ENCODE assay signal across 9 mouse cellular contexts in the genomic region with DNA sequence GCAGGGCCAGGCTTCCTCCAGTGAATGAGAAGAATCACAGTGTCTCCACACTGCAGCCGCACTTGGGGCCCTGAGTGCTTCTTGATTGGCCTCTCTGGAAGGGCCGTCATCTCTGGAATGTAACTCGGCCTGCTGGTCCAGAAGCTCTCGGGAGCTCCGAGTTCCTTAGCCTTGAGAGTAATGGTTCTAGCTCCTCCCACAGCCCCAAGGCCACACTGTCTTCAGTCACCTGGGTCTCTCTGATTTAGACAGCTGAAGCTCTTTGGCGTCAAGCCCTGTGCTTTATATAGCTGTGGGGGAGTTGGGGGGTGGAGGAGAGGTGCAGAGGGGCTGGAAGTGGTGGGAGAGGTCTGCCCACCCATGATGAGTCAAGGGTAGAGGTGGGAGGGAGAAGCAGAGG. TPM values are rescaled to one million over a fixed set of nuclear protein-coding genes. Genes with fewer than 3 reads are reported as not detected.
A peak's percentile ranks its signal among the peaks of the same experiment; 100 is the strongest.
DNase-seq lines count a peak whose midpoint lies in the region; ATAC-seq and TF ChIP-seq lines count a peak whose summit lies in the region.
"Had no signal": no experiment of that assay in that cellular context is flagged by ENCODE, and none has a peak within 500 bp of the region (broad histone marks: within the 10 kb centered on the region; RNA-seq: fewer than 3 reads in every experiment).

No protein-coding gene starts in this region.

- H3K36me3 ChIP-seq in heart, embryonic 10.5 days, result peaks cover 34% of the 10 kb centered on the region
- H3K36me3 ChIP-seq in erythroblast, embryonic 14.5 days (ENCODE audit: control insufficient read depth), result peaks cover 96% of the 10 kb centered on the region
- H3K36me3 ChIP-seq in limb, embryonic 12.5 days, result no peaks in the 10 kb centered on the region
- H3K36me3 ChIP-seq in small intestine, adult 2 months (ENCODE audit: control insufficient read depth, insufficient read depth, low read length), result no peaks in the 10 kb centered on the region

- peak overlapping the region; percentile 10; the same call in 1 of the 2 replicates for H3K4me2 ChIP-seq in limb, embryonic 12.5 days

- H3K9me3 ChIP-seq in heart, embryonic 10.5 days, result no peaks in the 10 kb centered on the region
- no peaks in the 10 kb centered on the region for H3K9me3 ChIP-seq in erythroblast, embryonic 14.5 days (ENCODE audit: control insufficient read depth, low read length)
- 0 out of 2 replicates have a peak, but pooled peaks cover 5% of the 10 kb centered on the region for H3K9me3 ChIP-seq in limb, embryonic 12.5 days

- peaks cover 72% of the 10 kb centered on the region for H3K4me1 ChIP-seq in heart, embryonic 10.5 days
- peaks cover 92% of the 10 kb centered on the region for H3K4me1 ChIP-seq in erythroblast, embryonic 14.5 days (ENCODE audit: control insufficient read depth)
- peaks cover 23% of the 10 kb centered on the region for H3K4me1 ChIP-seq in limb, embryonic 12.5 days (replicated peaks)
- peaks cover 3% of the 10 kb centered on the region; the same call in 1 of the 2 replicates for H3K4me1 ChIP-seq in small intestine, adult 2 months (ENCODE audit: control insufficient read depth, insufficient read depth, insufficient read length, low read length)

- peak; percentile 84 for DNase-seq in heart, embryonic 10.5 days (ENCODE audit: low spot score)
- DNase-seq in heart, adult 18-20 months, result no peak
- DNase-seq in spleen, postnatal 14 days (ENCODE audit: low spot score in 2 of 2), result no peak
- DNase-seq in retina, postnatal 1 day, result no peak
- DNase-seq: cerebellum, postnatal 10 days had no signal

- peak overlapping the region; percentile 32; the same call in 1 of the 2 replicates for H3K4me3 ChIP-seq in heart, embryonic 10.5 days
- H3K4me3 ChIP-seq in erythroblast, embryonic 14.5 days (replicated peaks), result peak overlapping the region; percentile 59
- no peak overlapping the region for H3K4me3 ChIP-seq in limb, embryonic 12.5 days (replicated peaks)
- H3K4me3 ChIP-seq in small intestine, adult 2 months (ENCODE audit: low read depth, low read length), result no peak overlapping the region

- no peaks in the 10 kb centered on the region for H3K27me3 ChIP-seq in heart, embryonic 10.5 days (ENCODE audit: insufficient read depth, poor library complexity, severe bottlenecking)
- H3K27me3 ChIP-seq in erythroblast, embryonic 14.5 days (ENCODE audit: control insufficient read depth), result no peaks in the 10 kb centered on the region
- H3K27me3 ChIP-seq in limb, embryonic 12.5 days, result no peaks in the 10 kb centered on the region
- no peaks in the 10 kb centered on the region for H3K27me3 ChIP-seq in small intestine, adult 2 months (ENCODE audit: control insufficient read depth, insufficient read depth, low read length)

- 28% methylated on average over 6 of the region's 6 CpGs for WGBS in heart, embryonic 10.5 days
- 21% methylated on average over 6 of the region's 6 CpGs for WGBS in limb, embryonic 12.5 days
- WGBS in small intestine, adult 2 months, result 26% methylated on average over 6 of the region's 6 CpGs

- ATAC-seq in limb, embryonic 12.5 days (ENCODE audit: insufficient number of reproducible peaks, insufficient read depth, low FRiP score, low TSS enrichment, low read depth), result no peak
- no peak; the same call in 1 of the 2 replicates for ATAC-seq in frontal cortex, adult (ENCODE audit: low TSS enrichment)

- no peak for TF ChIP-seq POLR2A in small intestine, adult 2 months (IDR thresholded peaks at IDR 0.05; ENCODE audit: low read depth, low read length)

- TF ChIP-seq CTCF in small intestine, adult 2 months (IDR thresholded peaks at IDR 0.05; ENCODE audit: extremely low read depth, insufficient read length, insufficient replicate concordance, low read depth, low read length), result no peak

- H3K9ac ChIP-seq in limb, embryonic 12.5 days (replicated peaks), result no peak overlapping the region

- peak overlapping the region; percentile 85 for H3K27ac ChIP-seq in heart, embryonic 10.5 days
- peak overlapping the region; percentile 29; the same call in 1 of the 2 replicates for H3K27ac ChIP-seq in limb, embryonic 12.5 days
- H3K27ac ChIP-seq in small intestine, adult 2 months (ENCODE audit: insufficient read depth, low read depth, low read length), result peak overlapping the region; percentile 52; the same call in 1 of the 2 replicates

RNA-seq across cellular contexts. Expression of a gene that starts 14.1 kb away (rescaled TPM):
- polyA plus RNA-seq in heart, embryonic 10.5 days (2016; fragmentation: Nextera tagmentation; extraction: Ambion mirVana), result 23.7 and 29.3 TPM in 2 replicates
- 10 to 100 TPM; 11.4 to 13.3 TPM for total RNA-seq in heart, adult 18-20 months (2021)
- 22.2 and 31.8 TPM in 2 replicates for polyA plus RNA-seq in erythroblast, embryonic 14.5 days (2012)
- 11.9 and 13.9 TPM in 2 replicates for polyA plus RNA-seq in limb, embryonic 12.5 days (2016; fragmentation: Nextera tagmentation; extraction: Ambion mirVana)
- polyA plus RNA-seq in small intestine, adult 2 months (2012; rRNA removed), result 29.5 and 36.4 TPM in 2 replicates

RNA-seq across cellular contexts. Expression of a gene that starts 30.8 kb away (rescaled TPM):
- polyA plus RNA-seq in heart, embryonic 10.5 days (2016; fragmentation: Nextera tagmentation; extraction: Ambion mirVana), result 47.6 TPM in 2 replicates
- total RNA-seq in heart, adult 18-20 months (2021), result 1 to 10 TPM; 2.5 to 2.8 TPM
- polyA plus RNA-seq in erythroblast, embryonic 14.5 days (2012), result 94.9 and 97.5 TPM in 2 replicates
- 52.3 and 52.7 TPM in 2 replicates for polyA plus RNA-seq in limb, embryonic 12.5 days (2016; fragmentation: Nextera tagmentation; extraction: Ambion mirVana)
- 26.8 and 64.8 TPM in 2 replicates for polyA plus RNA-seq in small intestine, adult 2 months (2012; rRNA removed)

RNA-seq across cellular contexts. Expression of a gene that starts 39.7 kb away (rescaled TPM):
- polyA plus RNA-seq in heart, embryonic 10.5 days (2016; fragmentation: Nextera tagmentation; extraction: Ambion mirVana), result 318 and 361 TPM in 2 replicates
- 10 to 100 TPM; 40.8 to 42.7 TPM for total RNA-seq in heart, adult 18-20 months (2021)
- 4.8 and 8.0 TPM in 2 replicates for polyA plus RNA-seq in erythroblast, embryonic 14.5 days (2012)
- polyA plus RNA-seq in limb, embryonic 12.5 days (2016; fragmentation: Nextera tagmentation; extraction: Ambion mirVana), result 299 and 305 TPM in 2 replicates
- polyA plus RNA-seq in small intestine, adult 2 months (2012; rRNA removed), result 327 and 537 TPM in 2 replicates

Comparison
In these comparisons a context has a peak if more than half of its experiments do, and no peak if none do; other contexts are left out.
1. H3K27ac ChIP-seq: peak in every context shown above with its lines; median percentile 85 in heart, embryonic 10.5 days; 52 in small intestine, adult 2 months; 29 in limb, embryonic 12.5 days.
2. H3K4me3 ChIP-seq: peak in heart, embryonic 10.5 days (single experiment) and erythroblast, embryonic 14.5 days (single experiment); none in limb, embryonic 12.5 days (single experiment) and small intestine, adult 2 months (single experiment).
3. RNA of a gene that starts 39.7 kb away (polyA plus RNA-seq): 327 to 537 TPM in small intestine, adult 2 months, 318 to 361 TPM in heart, embryonic 10.5 days and 299 to 305 TPM in limb, embryonic 12.5 days; 4.8 to 8.0 TPM in erythroblast, embryonic 14.5 days; every median in the first group is over 10 times any median in the second.